Mouse (Mus musculus) induced T-regulatory cell, adult 2 months (primary cell): Measurements from ENCODE around the gene Htr6.

Experiments
- DNase-seq: peaks from one replicate; pipeline ENCODE4 v3.0.0-alpha.2; 2012; ENCODE audit warnings: low read depth

The Htr6 gene

DNA sequence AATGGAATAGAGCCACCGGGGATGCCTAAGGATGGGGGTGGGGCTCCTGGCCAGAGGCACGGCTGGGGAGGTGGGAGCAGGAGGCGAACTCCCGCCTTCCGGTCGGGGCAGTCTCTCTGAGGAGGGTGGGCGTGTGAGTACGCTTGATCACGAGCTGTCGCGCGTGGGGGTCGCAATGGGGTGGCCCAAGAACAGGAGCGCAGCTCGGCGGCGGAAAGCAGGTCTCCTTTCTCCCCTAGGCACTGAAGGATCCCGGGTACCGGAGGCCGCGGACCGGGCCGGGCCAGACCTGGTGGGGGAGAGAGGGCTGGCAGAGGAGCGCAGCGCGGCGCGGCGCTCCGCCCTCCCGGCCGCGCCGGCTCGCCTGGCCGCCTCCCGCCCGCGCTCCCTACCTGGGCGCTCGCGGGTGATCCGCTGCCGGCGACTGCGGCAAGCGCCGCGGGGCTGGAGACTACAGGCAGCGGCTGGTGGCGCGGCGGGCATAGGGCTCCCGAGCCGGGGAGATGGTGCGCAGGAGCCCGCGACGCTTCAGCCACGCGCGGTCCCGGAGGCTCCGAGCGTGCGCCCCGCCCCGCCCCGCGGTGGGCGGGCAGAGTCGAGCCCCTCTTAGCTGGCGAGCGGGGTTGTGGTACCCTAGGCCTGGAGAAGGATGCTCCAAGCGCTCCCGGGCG, at the start of gene Htr6:
Htr6 (minus strand) TSS at position 530 of the 671 bp plus-strand sequence.
- no peak for DNase-seq

DNA sequence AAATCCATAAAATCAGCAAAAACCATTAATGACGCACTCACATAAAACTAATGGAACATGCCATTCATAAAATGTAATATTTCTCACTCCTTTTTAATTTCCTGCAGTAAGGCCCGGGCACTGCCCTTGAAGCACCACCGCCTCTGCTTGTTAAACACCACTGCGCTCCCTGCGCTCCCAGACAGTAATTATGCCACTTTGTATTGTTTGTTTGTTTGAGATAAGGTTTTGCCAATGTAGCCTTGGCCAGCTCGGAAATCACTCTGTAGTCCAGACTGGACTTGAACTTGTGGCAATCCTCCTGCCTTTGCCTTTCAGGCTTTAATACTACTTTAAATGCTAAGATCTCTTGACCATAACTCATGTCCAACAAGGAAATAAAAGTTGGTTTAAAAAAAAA, 49.6 kb upstream of the Htr6 start:
- DNase-seq: no peak

GRCm38 (mm10) chr4:139122557-139122956, 47.2 kb upstream of the Htr6 start:
- DNase-seq: no peak

DNA sequence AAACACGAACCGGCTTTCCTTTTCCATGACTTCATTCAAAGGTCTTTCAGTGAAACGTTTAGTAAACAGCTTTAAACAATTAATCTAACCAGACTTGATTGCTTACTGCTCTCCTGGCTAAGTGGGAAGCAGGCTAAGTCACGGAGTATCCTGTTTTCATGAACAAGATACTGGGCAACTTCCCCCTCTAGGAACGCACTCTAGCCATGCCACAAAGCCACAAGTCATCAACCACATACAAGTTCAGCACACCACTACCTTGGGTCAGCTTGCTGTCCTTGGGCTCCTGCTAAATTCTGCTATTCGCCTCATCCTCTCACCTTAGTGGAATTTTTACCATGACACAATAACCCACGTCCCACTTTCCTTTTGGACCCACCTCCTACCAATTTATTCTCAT, 45.6 kb upstream of the Htr6 start:
- no peak for DNase-seq

GRCm38 (mm10) chr4:139120281-139120814, 45.0 kb upstream of the Htr6 start:
- DNase-seq: no peak

- DNase-seq: no peak
Observed at GRCm38 (mm10) chr4:139116356-139117063, 41.1 kb upstream of the Htr6 start.

- peak; percentile 59 for DNase-seq
Observed at GRCm38 (mm10) chr4:139115721-139116120, 40.4 kb upstream of the Htr6 start.

GRCm38 (mm10) chr4:139112482-139112881, 37.1 kb upstream of the Htr6 start:
- DNase-seq: no peak

DNA sequence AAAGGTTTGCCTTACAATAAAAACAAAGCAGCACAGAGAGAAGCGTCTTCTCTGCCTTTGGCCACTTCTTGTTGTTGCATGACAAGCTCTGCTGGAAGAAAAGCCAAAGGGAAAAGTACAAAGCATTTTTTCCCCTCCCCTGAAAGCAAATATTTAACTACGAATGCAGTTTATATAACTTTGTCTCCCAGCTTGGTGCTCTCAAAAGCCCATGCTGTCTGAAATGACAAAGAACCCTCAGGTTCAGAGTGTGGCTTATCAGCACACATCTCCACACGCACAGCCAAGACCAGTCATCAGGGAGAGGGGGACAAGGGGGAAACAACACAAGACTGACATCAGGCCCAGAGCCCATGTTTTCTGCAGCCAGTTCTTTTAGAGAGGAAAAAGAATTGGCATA, 36.1 kb upstream of the Htr6 start:
- no peak for DNase-seq

GRCm38 (mm10) chr4:139110858-139111257, 35.5 kb upstream of the Htr6 start:
- DNase-seq: no peak

DNA sequence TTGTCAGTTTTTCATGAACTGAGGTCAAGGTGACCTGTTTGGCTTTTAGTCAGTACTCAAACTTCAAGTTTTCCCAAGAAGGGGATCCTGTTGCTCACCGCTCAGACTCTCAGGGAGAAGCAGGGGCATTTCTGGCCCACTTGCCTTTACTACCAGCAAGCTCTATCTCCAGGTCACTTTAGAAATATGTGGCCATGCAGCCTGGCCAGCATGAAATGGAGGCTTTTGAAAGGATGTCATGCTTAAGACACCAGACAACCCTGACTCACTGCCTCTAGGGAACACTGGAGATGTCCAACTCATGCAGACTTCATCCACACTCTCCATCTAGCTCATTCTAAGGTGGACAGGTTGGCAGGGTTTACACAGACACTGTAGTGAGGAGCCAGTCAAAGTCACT, 30.1 kb upstream of the Htr6 start:
- no peak for DNase-seq

- DNase-seq: no peak
Observed at GRCm38 (mm10) chr4:139101546-139101945, 26.2 kb upstream of the Htr6 start.

GRCm38 (mm10) chr4:139100326-139100725, 25.0 kb upstream of the Htr6 start:
- no peak for DNase-seq

GRCm38 (mm10) chr4:139096201-139096600, 20.8 kb upstream of the Htr6 start:
- no peak for DNase-seq

DNA sequence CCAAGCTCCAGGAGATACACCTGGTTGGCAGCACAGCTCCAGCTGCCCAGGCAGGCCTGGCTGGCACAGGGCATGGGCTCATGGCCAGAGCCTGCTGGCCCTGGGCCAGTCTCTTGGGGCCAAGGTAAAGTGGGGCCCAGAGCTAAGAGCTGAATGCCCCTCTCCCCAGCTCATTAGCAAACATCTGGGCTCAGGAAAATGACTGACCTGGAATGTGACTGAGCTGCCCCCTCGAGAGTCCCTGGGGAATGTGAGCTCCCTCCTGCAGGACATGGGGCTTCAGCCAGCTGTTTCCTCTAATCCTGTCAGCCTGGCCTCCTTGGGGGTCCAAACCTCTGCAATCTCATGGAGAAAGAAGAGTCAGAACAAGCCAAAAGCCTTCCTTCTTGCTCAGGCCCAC, 20.0 kb upstream of the Htr6 start:
- no peak for DNase-seq

DNA sequence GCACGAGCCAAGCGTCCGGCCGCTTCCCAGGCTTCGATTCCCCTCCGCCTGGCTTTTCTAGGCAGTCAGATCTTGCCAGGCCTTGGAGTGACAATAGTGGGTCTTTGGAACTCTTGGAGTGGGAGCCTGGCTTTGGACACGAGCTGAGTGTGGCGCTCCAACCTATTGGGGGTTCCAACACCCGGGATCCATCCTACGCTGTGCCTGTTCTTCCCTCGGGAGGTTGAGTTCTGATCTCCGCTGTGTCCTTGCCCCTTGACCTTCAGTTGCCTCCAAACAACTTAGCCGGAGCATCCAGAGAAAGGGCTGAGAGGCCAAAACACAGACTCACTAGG, 17.8 kb upstream of the Htr6 start:
- DNase-seq: no peak

- DNase-seq: no peak
Observed at GRCm38 (mm10) chr4:139092356-139093195, 17.2 kb upstream of the Htr6 start, which contains the start of gene Nbl1. TSS of gene Nbl1 (minus strand) at chr4:139092993.

DNA sequence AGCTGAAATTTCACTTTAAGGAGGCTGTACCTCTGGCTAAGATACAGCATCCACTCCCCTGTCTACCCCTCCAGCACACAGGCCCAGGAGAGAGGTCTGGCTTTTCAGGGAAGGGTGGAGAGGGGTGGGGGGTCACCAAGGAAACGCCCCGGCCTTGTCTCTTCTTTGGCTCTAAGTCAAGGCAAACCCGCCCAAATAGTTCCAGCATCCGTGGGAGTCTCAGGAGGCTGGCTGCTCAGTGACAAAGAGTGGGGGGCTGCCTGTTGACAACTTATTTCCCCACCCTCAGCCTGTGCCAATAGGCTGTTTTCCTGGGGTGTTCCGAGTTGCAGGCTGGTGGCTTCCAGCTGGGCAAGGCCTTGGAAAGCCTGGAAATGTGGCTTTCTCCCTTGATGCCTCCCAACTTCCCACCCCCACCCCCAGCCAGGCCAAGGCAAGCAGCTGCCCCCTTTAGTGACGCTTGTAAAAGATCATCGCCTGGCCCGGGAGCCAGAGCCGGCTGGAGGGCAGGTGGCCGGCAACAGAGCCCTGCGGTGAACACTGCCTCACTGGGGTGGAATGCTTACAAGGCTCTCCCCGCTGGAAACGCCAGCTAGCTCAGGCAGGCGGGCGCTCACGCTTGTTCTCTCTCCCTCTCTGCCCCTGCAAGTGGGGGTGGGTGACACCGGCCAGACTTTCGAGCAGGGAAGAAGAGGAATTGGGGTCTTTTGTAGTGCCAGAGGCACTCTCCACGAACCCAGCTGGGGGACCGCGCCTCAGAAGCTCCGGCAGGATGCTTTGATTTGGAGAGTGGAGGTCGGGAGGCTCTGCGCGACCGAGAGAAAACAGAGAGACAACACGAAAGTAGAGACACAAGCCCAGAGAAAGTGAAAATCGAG, 16.3 kb upstream of the Htr6 start:
- DNase-seq: peak; percentile 20

- no peak for DNase-seq
Observed at GRCm38 (mm10) chr4:139091066-139091465, 15.7 kb upstream of the Htr6 start.

DNA sequence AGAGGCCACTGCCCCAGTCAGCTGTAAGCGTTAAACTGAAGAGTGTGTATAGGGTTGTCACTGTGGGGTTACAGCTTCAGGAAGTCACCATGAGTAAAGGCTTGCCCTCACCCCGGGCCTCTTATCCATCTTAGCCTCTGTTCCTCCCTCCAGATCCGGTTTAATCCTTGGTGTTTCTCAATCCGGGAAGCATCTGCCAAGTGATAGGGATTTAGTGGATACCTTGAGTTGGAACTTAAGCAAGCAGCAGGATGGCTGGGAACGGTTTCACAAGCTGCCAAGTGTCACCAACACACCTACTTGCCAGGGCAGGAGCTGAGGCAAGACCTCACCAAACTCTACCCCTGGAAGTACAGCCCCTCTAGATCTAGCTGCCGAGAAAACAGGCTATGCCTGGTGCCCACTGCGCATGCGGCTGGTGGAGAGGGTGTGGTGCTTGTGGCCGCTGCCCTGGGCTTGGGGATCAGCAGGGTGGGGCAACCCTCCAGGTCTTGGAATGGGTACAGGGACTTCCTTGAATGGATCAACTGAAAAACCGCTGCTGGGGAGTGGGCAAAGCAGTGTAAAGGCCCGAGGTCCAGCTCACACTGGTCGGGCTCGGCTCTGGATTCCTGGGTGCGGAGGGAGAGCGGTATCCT, 15.1 kb upstream of the Htr6 start:
- DNase-seq: no peak

DNA sequence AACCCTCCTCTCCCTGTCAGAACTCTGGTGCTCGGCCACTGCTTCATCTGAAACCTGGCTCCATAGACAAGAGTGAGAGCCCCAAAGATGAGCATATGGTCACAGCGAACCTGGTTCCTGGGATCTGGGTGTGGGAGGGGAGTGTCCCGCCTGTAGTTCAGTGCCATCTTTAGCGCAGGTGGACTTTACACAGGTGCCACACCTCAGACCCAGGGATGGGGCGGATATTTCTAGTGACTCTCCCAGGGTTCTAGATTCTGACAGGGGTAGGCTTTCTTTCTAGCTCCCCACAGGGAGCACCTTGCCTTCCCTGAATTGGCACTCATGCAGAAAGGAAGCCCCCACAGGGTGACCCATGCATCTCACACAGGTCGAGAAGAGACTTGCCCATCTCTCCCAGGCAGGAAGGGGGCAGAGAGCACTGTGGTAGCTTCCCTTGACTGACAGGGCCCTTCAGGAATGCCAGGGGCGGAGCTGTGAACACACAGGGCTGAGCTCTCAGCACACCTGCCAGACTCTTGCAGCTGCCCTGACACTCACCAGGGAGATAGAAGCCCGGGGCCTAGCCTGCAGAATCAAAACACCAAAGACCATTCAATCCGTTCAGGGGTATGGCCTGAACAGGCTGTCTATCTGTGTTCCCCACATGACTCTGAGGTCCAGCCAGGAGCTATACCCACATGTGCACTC, 13.8 kb upstream of the Htr6 start:
- no peak for DNase-seq
